Mouse (Mus musculus): Measurements from ENCODE around the gene Elk3.

GRCm38 (mm10) chr10:93291352-93291751, 19.6 kb downstream of the Elk3 start:
- no peak for TF ChIP-seq POLR2A (IDR thresholded peaks at IDR 0.05; ENCODE audit: borderline replicate concordance, low read depth, low read length)
- TF ChIP-seq CTCF (IDR thresholded peaks at IDR 0.05; ENCODE audit: low read depth, low read length): peak; percentile 75
